Mouse (Mus musculus) MEL (cell line): ENCODE results near the gene Krtap22-2. TPM values are rescaled to one million over a fixed set of nuclear protein-coding genes. Genes with fewer than 3 reads are reported as not detected.

ENCODE experiments used
- TAL1 ChIP-seq: IDR thresholded peaks from 2 replicates; pipeline ENCODE4 v1.6.1; 2012; ENCODE audit warnings: mild to moderate bottlenecking, inconsistent platforms, low read length, moderate library complexity, mixed read lengths
- polyA plus RNA-seq, 2 experiments: library from polyadenylated mRNA; stranded (reverse) in 1 of 2; unstranded in 1 of 2; fragments of >175 nt in 1 of 2; fragments of >200 nt in 1 of 2; gene quantifications; 2 replicates each; pipeline versions ENCODE4 v1.2.1 to v1.2.4; 2012; ENCODE audit warnings: low replicate concordance in 2 of 2, low read depth in 1 of 2; ENCODE audit not compliant: insufficient read length in 2 of 2, insufficient read depth in 1 of 2, missing spikeins in 1 of 2
- total RNA-seq: library from RNA; depleted of rRNA; stranded (reverse); fragments of 300-350 nt; gene quantifications from 2 replicates; pipeline ENCODE4 v1.2.3, GENCODE M21; 2012; rRNA removed

The Krtap22-2 gene
- total and polyA plus RNA-seq, 3 experiments: not detected

DNA sequence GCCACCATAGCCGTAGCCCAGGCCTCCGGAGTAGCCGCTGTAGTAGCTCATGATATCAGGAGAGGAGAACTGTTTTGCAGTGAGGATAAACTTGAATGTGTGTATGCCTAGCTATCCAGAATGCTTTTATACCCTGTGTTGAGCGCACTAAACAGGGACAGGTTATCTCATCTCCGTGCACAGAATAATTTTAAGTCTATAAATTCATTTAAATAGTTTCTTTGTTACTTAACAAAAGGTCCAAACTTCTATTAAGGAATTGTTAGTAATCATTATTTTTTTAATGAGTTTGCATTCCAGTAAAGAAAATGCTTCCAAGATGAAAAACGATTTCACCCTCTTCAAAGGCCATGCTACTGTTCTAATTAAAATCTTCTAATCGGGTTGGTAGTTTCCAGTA is 47.8 kb downstream of the Krtap22-2 start, which contains the start of gene Krtap16-3 (continued):
- TF ChIP-seq TAL1: no peak

Other genes starting within 250 kb of the Krtap22-2 start
- not detected in 2 replicates for gene 2310057N15Rik, start 236.6 kb downstream of the Krtap22-2 start, total RNA-seq
- not detected for gene 2310057N15Rik, start 236.6 kb downstream of the Krtap22-2 start, polyA plus RNA-seq
- gene Gm5965, start 232.9 kb downstream of the Krtap22-2 start, total RNA-seq: not detected in 2 replicates
- gene Gm5965, start 232.9 kb downstream of the Krtap22-2 start, polyA plus RNA-seq: not detected
- not detected in 2 replicates for gene Gm20741, start 198.5 kb downstream of the Krtap22-2 start, total RNA-seq
- gene Gm20741, start 198.5 kb downstream of the Krtap22-2 start, polyA plus RNA-seq: not detected
- not detected in 2 replicates for gene Krtap15, start 190.5 kb downstream of the Krtap22-2 start, total RNA-seq
- not detected for gene Krtap15, start 190.5 kb downstream of the Krtap22-2 start, polyA plus RNA-seq
- gene Krtap14, start 184.6 kb downstream of the Krtap22-2 start, total RNA-seq: not detected in 2 replicates
- not detected for gene Krtap14, start 184.6 kb downstream of the Krtap22-2 start, polyA plus RNA-seq
- gene Krtap19-1, start 141.3 kb downstream of the Krtap22-2 start, total RNA-seq: not detected in 2 replicates
- not detected for gene Krtap19-1, start 141.3 kb downstream of the Krtap22-2 start, polyA plus RNA-seq
- not detected in 2 replicates for gene Krtap19-2, start 136.5 kb downstream of the Krtap22-2 start, total RNA-seq
- not detected for gene Krtap19-2, start 136.5 kb downstream of the Krtap22-2 start, polyA plus RNA-seq
- gene Krtap19-3, start 132.7 kb downstream of the Krtap22-2 start, total RNA-seq: not detected in 2 replicates
- not detected for gene Krtap19-3, start 132.7 kb downstream of the Krtap22-2 start, polyA plus RNA-seq
- gene Krtap19-4, start 125.7 kb downstream of the Krtap22-2 start, total RNA-seq: not detected in 2 replicates
- not detected for gene Krtap19-4, start 125.7 kb downstream of the Krtap22-2 start, polyA plus RNA-seq
- not detected in 2 replicates for gene Krtap19-5, start 114.3 kb downstream of the Krtap22-2 start, total RNA-seq
- gene Krtap19-5, start 114.3 kb downstream of the Krtap22-2 start, polyA plus RNA-seq: not detected
- not detected in 2 replicates for gene Krtap19-9b, start 78.5 kb downstream of the Krtap22-2 start, total RNA-seq
- gene Krtap19-9b, start 78.5 kb downstream of the Krtap22-2 start, polyA plus RNA-seq: not detected
- gene Krtap16-3, start 47.9 kb downstream of the Krtap22-2 start, total RNA-seq: not detected in 2 replicates
- not detected for gene Krtap16-3, start 47.9 kb downstream of the Krtap22-2 start, polyA plus RNA-seq
- gene Gm10229, start 4.5 kb upstream of the Krtap22-2 start, total RNA-seq: not detected in 2 replicates
- gene Gm10229, start 4.5 kb upstream of the Krtap22-2 start, polyA plus RNA-seq: not detected
- gene Krtap6-1, start 20.9 kb upstream of the Krtap22-2 start, total RNA-seq: not detected in 2 replicates
- gene Krtap6-1, start 20.9 kb upstream of the Krtap22-2 start, polyA plus RNA-seq: not detected
- not detected in 2 replicates for gene Gm10228, start 30.7 kb upstream of the Krtap22-2 start, total RNA-seq
- gene Gm10228, start 30.7 kb upstream of the Krtap22-2 start, polyA plus RNA-seq: not detected
- not detected in 2 replicates for gene Krtap6-5, start 37.1 kb upstream of the Krtap22-2 start, total RNA-seq
- not detected for gene Krtap6-5, start 37.1 kb upstream of the Krtap22-2 start, polyA plus RNA-seq
- gene 1110025L11Rik, start 53.2 kb upstream of the Krtap22-2 start, total RNA-seq: not detected in 2 replicates
- gene 1110025L11Rik, start 53.2 kb upstream of the Krtap22-2 start, polyA plus RNA-seq: not detected
- not detected in 2 replicates for gene Krtap6-3, start 73.3 kb upstream of the Krtap22-2 start, total RNA-seq
- not detected for gene Krtap6-3, start 73.3 kb upstream of the Krtap22-2 start, polyA plus RNA-seq
- gene Gm6358, start 130.1 kb upstream of the Krtap22-2 start, total RNA-seq: not detected in 2 replicates
- gene Gm6358, start 130.1 kb upstream of the Krtap22-2 start, polyA plus RNA-seq: not detected
- not detected in 2 replicates for gene Gm10061, start 140.3 kb upstream of the Krtap22-2 start, total RNA-seq
- not detected for gene Gm10061, start 140.3 kb upstream of the Krtap22-2 start, polyA plus RNA-seq
- gene Gm9789, start 147.2 kb upstream of the Krtap22-2 start, total RNA-seq: not detected in 2 replicates
- gene Gm9789, start 147.2 kb upstream of the Krtap22-2 start, polyA plus RNA-seq: not detected
- gene Gm7735, start 158.7 kb upstream of the Krtap22-2 start, total RNA-seq: not detected in 2 replicates
- not detected for gene Gm7735, start 158.7 kb upstream of the Krtap22-2 start, polyA plus RNA-seq
- not detected in 2 replicates for gene 1110057P08Rik, start 164.0 kb upstream of the Krtap22-2 start, total RNA-seq
- gene 1110057P08Rik, start 164.0 kb upstream of the Krtap22-2 start, polyA plus RNA-seq: not detected
- gene Krtap20-2, start 195.1 kb upstream of the Krtap22-2 start, total RNA-seq: not detected in 2 replicates
- not detected for gene Krtap20-2, start 195.1 kb upstream of the Krtap22-2 start, polyA plus RNA-seq